Mouse (Mus musculus) neural tube, embryonic 11.5 days (tissue): ENCODE data around the gene Spata18. TPM values are rescaled to one million over a fixed set of nuclear protein-coding genes. Genes with fewer than 3 reads are reported as not detected.
A peak's percentile ranks its signal among the peaks of the same experiment; 100 is the strongest.

ENCODE experiments used
- ATAC-seq: fragments of 200-750 bp; cut with Nextera tagmentation; 2 replicates; pipeline ENCODE4 v1.8.0; 2017; ENCODE audit warnings: moderate number of reproducible peaks, mild to moderate bottlenecking, moderate TSS enrichment, moderate library complexity; ENCODE audit not compliant: insufficient read depth, low FRiP score, low TSS enrichment
- DNase-seq: peaks from one replicate; pipeline ENCODE4 v3.0.0-alpha.2; 2015; ENCODE audit warnings: low spot score
- H3K27ac ChIP-seq: fragments of 300-500 bp; sonication (generic); 2 replicates; pipeline ENCODE4 v1.5.1; 2014; ENCODE audit warnings: low read depth, mild to moderate bottlenecking, low read length
- H3K27me3 ChIP-seq: fragments of 300-500 bp; sonication (generic); 2 replicates; pipeline ENCODE4 v1.6.1; 2014; ENCODE audit warnings: mild to moderate bottlenecking, low read length, mixed read lengths; ENCODE audit not compliant: control insufficient read depth, insufficient read depth
- H3K36me3 ChIP-seq: fragments of 300-500 bp; sonication (generic); 2 replicates; pipeline ENCODE4 v1.6.1; 2014; ENCODE audit warnings: mild to moderate bottlenecking, low read length, moderate library complexity, mixed read lengths; ENCODE audit not compliant: control insufficient read depth, insufficient read depth
- H3K4me1 ChIP-seq: fragments of 300-500 bp; sonication (generic); 2 replicates; pipeline ENCODE4 v1.6.1; 2014; ENCODE audit warnings: low read length, mixed read lengths; ENCODE audit not compliant: control insufficient read depth, insufficient read depth
- H3K4me2 ChIP-seq: fragments of 300-500 bp; sonication (generic); 2 replicates; pipeline ENCODE4 v1.6.1; 2014; ENCODE audit warnings: low read depth, mild to moderate bottlenecking, moderate library complexity
- H3K4me3 ChIP-seq: fragments of 300-500 bp; sonication (generic); 2 replicates; pipeline ENCODE4 v1.5.1; 2014; ENCODE audit warnings: low read depth, low read length
- H3K9ac ChIP-seq: fragments of 300-500 bp; sonication (generic); 2 replicates; pipeline ENCODE4 v1.6.1; 2014; ENCODE audit warnings: mild to moderate bottlenecking, low read length
- H3K9me3 ChIP-seq: fragments of 300-500 bp; sonication (generic); 2 replicates; pipeline ENCODE4 v1.6.1; 2016; ENCODE audit warnings: low read length; ENCODE audit not compliant: control insufficient read depth
- WGBS: fragments of 180-500 bp; shearing (Covaris S2); extraction: QIAGEN DNeasy Blood & Tissue Kit; methylation state at CpG from one replicate; pipeline ENCODE4 v1.1.7; 2014; 5-methylcytosine and 5-hydroxymethylcytosine counted together
- polyA plus RNA-seq: library from polyadenylated mRNA; unstranded; fragments of >200 nt; fragmentation: Nextera tagmentation; extraction: Ambion mirVana; gene quantifications from 2 replicates; pipeline ENCODE4 v1.2.1, GENCODE M21; 2014

Spata18 gene
- 0.19 TPM in 1 of 2 replicates, not detected in the other for polyA plus RNA-seq

DNA sequence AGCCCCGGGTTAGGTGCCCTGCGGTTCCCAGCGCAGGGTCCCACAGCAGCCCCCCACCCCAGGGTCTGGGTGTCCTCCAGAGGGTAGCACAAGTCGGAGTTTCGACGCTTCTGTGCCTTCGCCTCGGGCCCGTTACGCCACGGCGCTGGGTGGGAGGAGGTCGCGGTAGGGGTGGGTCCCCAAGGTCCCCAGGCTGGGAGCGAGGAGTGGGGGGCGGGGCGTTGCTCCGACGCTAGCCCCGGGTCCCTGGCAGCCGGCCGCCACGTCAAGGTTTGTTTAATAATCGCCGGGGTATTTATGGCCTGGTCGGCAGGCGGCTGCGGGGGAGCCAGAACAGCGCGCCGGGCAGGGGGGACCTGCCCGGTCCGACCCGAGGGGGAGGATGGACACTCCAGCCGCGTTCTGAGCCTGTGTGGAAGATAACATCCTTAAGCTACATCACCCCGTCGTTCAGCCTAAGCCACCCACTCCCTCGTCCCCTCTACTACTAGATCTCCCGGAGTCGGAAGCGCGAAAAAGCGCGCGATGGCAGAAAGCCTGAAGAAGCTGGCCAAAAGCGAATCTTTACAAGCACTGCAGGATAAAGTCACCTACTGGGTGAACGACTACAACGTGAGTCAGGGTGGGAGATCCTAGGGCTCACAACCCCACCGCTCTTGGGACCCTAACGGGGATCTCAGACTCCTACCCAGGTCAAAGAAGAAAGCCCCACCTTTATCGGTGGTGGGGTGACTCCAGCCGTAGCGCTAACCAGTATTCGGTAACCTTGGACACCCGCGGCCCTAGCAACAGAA lies at the start of gene Spata18:
Spata18 (plus strand) TSS at position 319 of the 794 bp plus-strand sequence.
- peaks cover 46% of the 10 kb centered on the region for H3K27me3 ChIP-seq
- peak within 1 kb of the TSS; percentile 44 for H3K4me3 ChIP-seq
- under 1% methylated on average over 56 of the region's 57 CpGs for WGBS
- no peak within 1 kb of the TSS for H3K27ac ChIP-seq
- no peaks in the 10 kb centered on the region for H3K36me3 ChIP-seq
- H3K9ac ChIP-seq = peak within 1 kb of the TSS; percentile 48
- H3K4me1 ChIP-seq = peaks cover 13% of the 10 kb centered on the region
- ATAC-seq = peak; percentile 52
- H3K4me2 ChIP-seq = peak within 1 kb of the TSS; percentile 95
- DNase-seq = peak; percentile 52
- no peaks in the 10 kb centered on the region for H3K9me3 ChIP-seq

DNA sequence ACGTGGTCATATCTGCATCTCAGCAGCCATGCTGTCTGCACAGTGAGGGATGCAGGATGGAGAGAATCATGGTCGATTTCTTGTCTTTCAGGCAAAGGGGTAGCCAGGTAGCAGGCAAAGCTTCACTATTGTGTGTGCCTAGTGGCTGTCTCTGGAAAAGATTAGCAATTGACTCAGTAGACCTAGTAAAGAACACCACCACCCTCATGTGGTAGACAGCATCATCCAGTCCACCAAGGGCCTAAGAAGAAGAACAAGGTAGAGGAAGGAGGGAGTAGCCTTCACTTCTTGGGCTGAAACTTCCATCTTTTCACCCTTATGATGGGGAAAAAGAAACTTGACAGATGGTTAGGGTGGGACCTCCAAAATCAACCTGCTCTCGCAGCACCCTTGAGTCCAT lies 48.3 kb upstream of the Spata18 start:
- no peak overlapping the region for H3K4me2 ChIP-seq
- no peak for DNase-seq
- no peak for ATAC-seq
- H3K9ac ChIP-seq = no peak overlapping the region
- H3K27ac ChIP-seq = no peak overlapping the region
- H3K9me3 ChIP-seq = no peaks in the 10 kb centered on the region
- WGBS = 82% methylated on average over 3 of the region's 3 CpGs
- H3K27me3 ChIP-seq = no peaks in the 10 kb centered on the region
- H3K4me3 ChIP-seq = no peak overlapping the region
- H3K4me1 ChIP-seq = peaks cover 5% of the 10 kb centered on the region; the same call in 1 of the 2 replicates
- no peaks in the 10 kb centered on the region for H3K36me3 ChIP-seq

GRCm38 (mm10) chr5:73604542-73604941 lies 46.6 kb upstream of the Spata18 start:
- H3K4me3 ChIP-seq = no peak overlapping the region
- no peaks in the 10 kb centered on the region for H3K36me3 ChIP-seq
- ATAC-seq (no peak), DNase-seq (no peak)
- 85% methylated on average over 6 of the region's 6 CpGs for WGBS
- no peak overlapping the region for H3K27ac ChIP-seq
- no peak overlapping the region for H3K4me2 ChIP-seq
- H3K4me1 ChIP-seq = no peaks in the 10 kb centered on the region
- no peak overlapping the region for H3K9ac ChIP-seq
- H3K9me3 ChIP-seq = no peaks in the 10 kb centered on the region
- H3K27me3 ChIP-seq = no peaks in the 10 kb centered on the region

DNA sequence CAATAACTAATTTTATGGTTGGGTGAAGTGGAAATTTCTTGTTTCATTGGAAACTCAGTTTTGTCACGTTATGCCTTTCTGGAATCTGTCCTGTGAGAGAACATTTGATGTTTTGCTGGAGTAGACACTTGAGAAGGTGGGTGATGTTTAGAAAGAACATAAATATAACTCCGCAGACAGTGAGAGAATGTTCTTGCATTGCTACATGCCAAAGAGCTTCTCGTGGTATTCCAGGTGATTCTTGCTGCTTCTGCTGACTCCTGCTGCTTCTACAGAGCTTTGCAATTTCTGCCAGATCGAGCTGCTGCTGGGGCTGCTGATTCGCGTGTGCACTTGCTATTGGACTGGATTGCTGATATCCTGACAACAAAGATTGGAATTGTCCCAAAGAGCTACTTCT lies 46.2 kb upstream of the Spata18 start:
- H3K4me1 ChIP-seq = no peaks in the 10 kb centered on the region
- no peaks in the 10 kb centered on the region for H3K9me3 ChIP-seq
- no peak overlapping the region for H3K4me2 ChIP-seq
- WGBS = 92% methylated on average over 6 of the region's 6 CpGs
- no peak overlapping the region for H3K4me3 ChIP-seq
- no peak overlapping the region for H3K27ac ChIP-seq
- DNase-seq = no peak
- H3K9ac ChIP-seq = no peak overlapping the region
- ATAC-seq = no peak
- no peaks in the 10 kb centered on the region for H3K36me3 ChIP-seq
- H3K27me3 ChIP-seq = no peaks in the 10 kb centered on the region

DNA sequence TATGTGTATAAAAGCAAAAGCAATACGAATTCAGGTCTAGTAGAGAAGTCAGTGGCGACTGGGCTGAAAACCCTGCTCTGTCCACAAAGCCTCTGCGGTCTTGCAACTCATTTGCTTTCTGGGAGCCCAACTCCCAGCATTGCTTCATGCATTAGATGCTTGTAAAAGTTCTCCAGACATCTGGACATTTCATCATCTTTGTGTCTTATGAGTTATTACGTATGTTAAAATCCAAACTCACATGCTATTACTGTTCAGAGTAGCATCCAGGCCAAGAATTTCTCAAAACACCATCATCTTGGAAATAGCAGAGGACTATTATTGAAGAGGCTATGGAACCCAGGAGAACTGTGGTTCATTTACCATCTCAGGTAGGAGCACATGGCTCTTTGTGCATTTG lies 40.1 kb upstream of the Spata18 start:
- no peak overlapping the region for H3K27ac ChIP-seq
- DNase-seq (no peak), ATAC-seq (no peak)
- WGBS = 94% methylated on average over 4 of the region's 4 CpGs
- no peaks in the 10 kb centered on the region for H3K4me1 ChIP-seq
- H3K36me3 ChIP-seq = no peaks in the 10 kb centered on the region
- H3K9ac ChIP-seq = no peak overlapping the region
- no peak overlapping the region for H3K4me2 ChIP-seq
- H3K27me3 ChIP-seq = no peaks in the 10 kb centered on the region
- no peak overlapping the region for H3K4me3 ChIP-seq
- H3K9me3 ChIP-seq = no peaks in the 10 kb centered on the region

DNA sequence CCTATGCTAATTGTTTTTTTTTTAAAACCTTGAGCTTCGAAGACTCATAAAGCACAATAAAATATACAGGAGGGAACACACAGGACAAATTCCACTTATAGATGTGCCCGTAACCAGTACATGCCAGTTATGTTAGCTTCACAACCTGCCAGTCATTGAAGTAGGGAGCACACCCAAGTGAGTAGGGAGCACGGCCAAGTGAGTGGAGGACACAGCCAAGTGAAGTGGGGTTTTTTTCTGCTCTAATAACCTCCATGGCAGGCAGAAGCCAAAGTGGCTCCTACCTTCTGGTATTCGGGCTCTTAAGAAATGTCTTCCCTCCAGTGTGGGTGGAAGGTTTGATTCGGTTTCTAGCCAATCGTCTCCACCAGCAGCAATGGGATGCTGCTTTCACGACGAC lies 37.9 kb upstream of the Spata18 start:
- WGBS = 88% methylated on average over 8 of the region's 8 CpGs
- Histone ChIP-seq H3K4me1 (no peaks in the 10 kb centered on the region), H3K9me3 (no peaks in the 10 kb centered on the region), H3K27me3 (no peaks in the 10 kb centered on the region), H3K4me3 (no peak overlapping the region), H3K9ac (no peak overlapping the region), H3K36me3 (no peaks in the 10 kb centered on the region), H3K27ac (no peak overlapping the region), H3K4me2 (no peak overlapping the region)
- ATAC-seq = no peak
- no peak for DNase-seq

DNA sequence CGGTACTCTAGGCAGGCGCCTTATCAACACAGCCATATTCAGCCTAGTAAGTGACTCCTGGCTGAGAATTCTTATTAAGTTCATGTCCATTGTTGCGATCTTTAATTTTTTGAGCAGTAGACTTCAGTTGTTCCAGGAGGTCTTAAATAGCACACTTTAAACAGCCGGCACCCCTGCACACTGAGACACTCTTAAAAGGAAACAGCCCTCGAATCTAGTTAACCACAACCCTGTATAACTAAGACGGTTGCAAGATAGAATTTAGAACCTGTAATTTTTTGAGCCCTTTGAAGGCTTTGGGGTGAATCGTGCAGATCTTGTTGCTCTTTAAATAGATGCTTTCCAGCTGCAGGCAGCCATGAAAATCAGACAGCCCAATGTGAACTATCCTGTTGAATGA lies 36.0 kb upstream of the Spata18 start:
- Histone ChIP-seq H3K9ac (no peak overlapping the region), H3K27ac (no peak overlapping the region), H3K27me3 (no peaks in the 10 kb centered on the region), H3K4me3 (no peak overlapping the region), H3K9me3 (no peaks in the 10 kb centered on the region), H3K4me1 (no peaks in the 10 kb centered on the region), H3K4me2 (no peak overlapping the region), H3K36me3 (no peaks in the 10 kb centered on the region)
- 87% methylated on average over 7 of the region's 7 CpGs for WGBS
- ATAC-seq (no peak), DNase-seq (no peak)

- WGBS = 82% methylated on average over 1 of the region's 1 CpGs
- H3K9ac ChIP-seq = no peak overlapping the region
- DNase-seq (no peak), ATAC-seq (no peak)
- no peaks in the 10 kb centered on the region for H3K27me3 ChIP-seq
- no peak overlapping the region for H3K4me2 ChIP-seq
- no peak overlapping the region for H3K4me3 ChIP-seq
- H3K36me3 ChIP-seq = no peaks in the 10 kb centered on the region
- H3K4me1 ChIP-seq = no peaks in the 10 kb centered on the region
- no peak overlapping the region for H3K27ac ChIP-seq
- H3K9me3 ChIP-seq = no peaks in the 10 kb centered on the region
These were observed 32.2 kb upstream of the Spata18 start for GRCm38 (mm10) chr5:73618969-73619368.

GRCm38 (mm10) chr5:73625505-73625904 lies 25.7 kb upstream of the Spata18 start:
- ATAC-seq (no peak), DNase-seq (no peak)
- WGBS = 92% methylated on average over 1 of the region's 1 CpGs
- Histone ChIP-seq H3K9ac (no peak overlapping the region), H3K27me3 (no peaks in the 10 kb centered on the region), H3K4me3 (no peak overlapping the region), H3K4me2 (no peak overlapping the region), H3K36me3 (no peaks in the 10 kb centered on the region), H3K27ac (no peak overlapping the region), H3K4me1 (no peaks in the 10 kb centered on the region), H3K9me3 (no peaks in the 10 kb centered on the region)
